Mouse (Mus musculus): ENCODE data around the gene Atp6v1g2.

GRCm38 (mm10) chr17:35193881-35194843 lies 39.3 kb upstream of the Atp6v1g2 start, which contains the start of gene Ltb:
- TF ChIP-seq CTCF (IDR thresholded peaks at IDR 0.05; ENCODE audit: borderline replicate concordance, insufficient read depth, low read depth, low read length) (no peak), POLR2A (IDR thresholded peaks at IDR 0.05; ENCODE audit: borderline replicate concordance, insufficient read depth, low read length) (no peak)

All from cerebellum, adult 2 months (tissue).